Mouse (Mus musculus): ENCODE measurements at regions not wholly inside any gene's neighbourhood (a gene's known extent, or its start where the extent isn't known, plus 50 kb on each side); places are given as distances from the start of the nearest gene placed in this dataset.

DNA sequence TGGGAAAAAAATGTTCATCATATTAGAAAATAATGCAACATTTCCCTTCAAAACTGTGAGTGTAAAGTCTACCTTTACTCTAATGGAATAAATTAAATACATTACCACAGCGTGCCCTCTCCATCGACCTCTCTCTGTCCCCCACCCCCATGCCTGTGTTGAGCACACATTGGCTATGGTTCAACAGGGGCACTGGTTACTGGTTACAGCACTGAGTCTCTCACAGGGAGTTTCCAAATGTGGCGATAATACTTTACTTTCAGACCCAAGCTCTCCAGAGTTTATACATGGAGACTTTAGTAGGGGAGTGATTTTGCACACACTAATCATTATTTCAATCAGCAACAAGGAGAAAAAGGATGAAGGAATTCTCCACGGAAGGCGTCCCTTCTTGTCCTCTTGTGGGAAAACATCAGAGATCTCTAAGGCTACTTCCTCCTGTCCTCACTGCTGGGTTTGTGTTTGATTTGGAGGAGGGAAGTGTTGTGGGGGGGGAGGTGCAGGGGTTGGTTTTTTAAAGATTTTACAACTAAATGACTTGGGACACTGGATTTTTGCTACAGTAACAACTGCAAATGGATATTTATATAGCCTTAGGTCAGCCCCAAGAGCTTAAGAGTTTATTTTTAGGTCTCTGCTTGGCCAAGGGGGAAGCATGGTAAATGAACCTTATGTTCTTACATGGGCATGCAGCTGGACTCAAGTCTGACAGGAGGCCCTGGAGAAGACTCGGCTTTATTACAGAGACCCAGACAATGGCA, 85.6 kb upstream of the 4933415F23Rik start:
- Histone ChIP-seq H3K36me3 (ENCODE audit: control insufficient read depth, insufficient read depth, low read length, poor library complexity, severe bottlenecking) (no peaks in the 10 kb centered on the region), H3K4me1 (ENCODE audit: control insufficient read depth, insufficient read depth, low read length) (no peaks in the 10 kb centered on the region), H3K9me3 (replicated peaks; ENCODE audit: control insufficient read depth, insufficient read depth, low read length, poor library complexity, severe bottlenecking) (no peaks in the 10 kb centered on the region), H3K27me3 (ENCODE audit: control insufficient read depth, insufficient read depth, low read length, poor library complexity, severe bottlenecking) (no peaks in the 10 kb centered on the region; the same call in 1 of the 2 replicates), H3K9ac (ENCODE audit: low read depth, poor library complexity, severe bottlenecking) (no peak overlapping the region), H3K4me3 (ENCODE audit: low read depth, low read length) (no peak overlapping the region), H3K27ac (ENCODE audit: insufficient read depth, low read length) (no peak overlapping the region)
- no peak for TF ChIP-seq EP300 (IDR thresholded peaks at IDR 0.05; ENCODE audit: insufficient read depth, low read depth, low read length)
- no peak for TF ChIP-seq CTCF (IDR thresholded peaks at IDR 0.05; ENCODE audit: low read depth, low read length)
- no peak for TF ChIP-seq POLR2A (IDR thresholded peaks at IDR 0.05; ENCODE audit: insufficient read depth, low read length)

DNA sequence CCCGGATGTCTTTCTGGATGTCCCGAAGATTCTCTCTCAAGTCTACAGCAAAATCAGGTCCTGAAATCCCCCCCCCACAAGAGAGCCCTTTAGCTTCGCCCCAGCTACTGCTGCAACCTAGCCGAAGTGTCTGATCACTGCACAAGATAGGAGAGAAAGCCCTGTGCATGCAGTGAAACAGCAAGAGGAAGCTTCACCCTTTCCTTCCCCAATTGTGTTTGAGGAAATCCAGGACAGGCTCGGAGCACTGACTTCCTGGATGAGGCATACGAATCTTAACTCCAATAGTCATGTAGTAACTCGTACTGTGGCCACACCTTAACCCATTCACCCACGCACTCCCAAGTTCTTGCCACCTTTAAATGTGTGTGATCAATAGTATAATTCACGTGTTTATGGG, 82.7 kb upstream of the 4933415F23Rik start:
- Histone ChIP-seq H3K4me1 (ENCODE audit: control insufficient read depth, insufficient read depth, low read length) (no peaks in the 10 kb centered on the region), H3K9me3 (replicated peaks; ENCODE audit: control insufficient read depth, insufficient read depth, low read length, poor library complexity, severe bottlenecking) (no peaks in the 10 kb centered on the region), H3K9ac (ENCODE audit: low read depth, poor library complexity, severe bottlenecking) (no peak overlapping the region), H3K27me3 (ENCODE audit: control insufficient read depth, insufficient read depth, low read length, poor library complexity, severe bottlenecking) (no peaks in the 10 kb centered on the region; the same call in 1 of the 2 replicates), H3K36me3 (ENCODE audit: control insufficient read depth, insufficient read depth, low read length, poor library complexity, severe bottlenecking) (no peaks in the 10 kb centered on the region), H3K27ac (ENCODE audit: insufficient read depth, low read length) (no peak overlapping the region), H3K4me3 (ENCODE audit: low read depth, low read length) (no peak overlapping the region)
- TF ChIP-seq POLR2A (IDR thresholded peaks at IDR 0.05; ENCODE audit: insufficient read depth, low read length), result no peak
- TF ChIP-seq CTCF (IDR thresholded peaks at IDR 0.05; ENCODE audit: low read depth, low read length), result no peak
- TF ChIP-seq EP300 (IDR thresholded peaks at IDR 0.05; ENCODE audit: insufficient read depth, low read depth, low read length), result no peak

DNA sequence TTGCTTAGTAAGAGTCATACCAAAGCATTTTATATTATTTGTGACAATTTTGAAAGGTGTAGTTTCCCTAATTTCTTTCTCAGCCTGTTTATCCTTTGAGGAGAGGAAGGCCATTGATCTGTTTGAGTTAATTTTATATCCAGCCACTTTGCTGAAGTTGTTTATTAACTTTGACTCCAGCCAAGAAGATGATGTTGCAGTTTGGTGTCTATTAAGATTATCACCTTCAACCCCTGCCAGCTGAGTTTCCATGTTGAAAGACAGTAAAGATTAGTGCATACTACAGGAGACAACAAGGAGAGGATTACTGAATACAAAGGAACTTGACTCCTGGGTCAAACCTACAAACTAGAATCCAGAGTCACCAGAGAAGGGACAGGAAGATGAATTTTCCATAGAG, 80.5 kb upstream of the 4933415F23Rik start:
- H3K9ac ChIP-seq (ENCODE audit: low read depth, poor library complexity, severe bottlenecking), result no peak overlapping the region
- no peaks in the 10 kb centered on the region; the same call in 1 of the 2 replicates for H3K27me3 ChIP-seq (ENCODE audit: control insufficient read depth, insufficient read depth, low read length, poor library complexity, severe bottlenecking)
- no peaks in the 10 kb centered on the region for H3K9me3 ChIP-seq (replicated peaks; ENCODE audit: control insufficient read depth, insufficient read depth, low read length, poor library complexity, severe bottlenecking)
- H3K4me3 ChIP-seq (ENCODE audit: low read depth, low read length), result no peak overlapping the region
- H3K36me3 ChIP-seq (ENCODE audit: control insufficient read depth, insufficient read depth, low read length, poor library complexity, severe bottlenecking), result no peaks in the 10 kb centered on the region
- TF ChIP-seq CTCF (IDR thresholded peaks at IDR 0.05; ENCODE audit: low read depth, low read length) (no peak), EP300 (IDR thresholded peaks at IDR 0.05; ENCODE audit: insufficient read depth, low read depth, low read length) (no peak), POLR2A (IDR thresholded peaks at IDR 0.05; ENCODE audit: insufficient read depth, low read length) (no peak)
- H3K4me1 ChIP-seq (ENCODE audit: control insufficient read depth, insufficient read depth, low read length), result no peaks in the 10 kb centered on the region
- H3K27ac ChIP-seq (ENCODE audit: insufficient read depth, low read length), result no peak overlapping the region

DNA sequence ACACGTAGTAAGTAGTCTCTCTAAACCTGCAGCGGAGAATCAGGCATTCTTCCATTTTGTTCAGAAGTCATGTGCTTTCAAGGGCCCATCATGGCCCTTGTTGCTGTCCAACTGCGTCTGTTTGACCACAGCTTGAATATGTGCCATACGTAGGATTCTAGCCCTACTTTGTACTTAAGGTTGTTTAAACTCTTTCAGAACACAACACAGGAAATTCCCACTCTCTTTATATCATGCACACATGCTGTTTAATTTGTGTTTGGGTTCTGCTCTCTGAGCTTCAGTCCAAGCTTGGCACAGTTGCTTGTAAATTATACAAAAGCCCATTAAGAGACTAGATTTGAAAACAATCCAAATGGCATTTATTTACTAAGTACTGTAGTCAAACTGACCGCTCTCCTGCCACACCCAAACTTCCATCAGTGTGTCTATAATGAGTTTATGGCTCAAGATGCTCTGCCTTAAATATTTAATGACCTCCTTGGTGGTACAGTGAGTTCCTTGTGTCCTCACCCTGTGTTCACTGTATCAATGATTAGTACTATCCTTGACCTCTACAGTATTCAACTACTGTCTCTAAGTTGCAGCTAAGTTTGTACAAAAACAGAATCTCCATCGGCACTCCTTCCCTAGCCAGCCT, 76.4 kb upstream of the 4933415F23Rik start:
- no peak overlapping the region for H3K27ac ChIP-seq (ENCODE audit: insufficient read depth, low read length)
- no peaks in the 10 kb centered on the region for H3K4me1 ChIP-seq (ENCODE audit: control insufficient read depth, insufficient read depth, low read length)
- TF ChIP-seq CTCF (IDR thresholded peaks at IDR 0.05; ENCODE audit: low read depth, low read length) (no peak), EP300 (IDR thresholded peaks at IDR 0.05; ENCODE audit: insufficient read depth, low read depth, low read length) (no peak)

DNA sequence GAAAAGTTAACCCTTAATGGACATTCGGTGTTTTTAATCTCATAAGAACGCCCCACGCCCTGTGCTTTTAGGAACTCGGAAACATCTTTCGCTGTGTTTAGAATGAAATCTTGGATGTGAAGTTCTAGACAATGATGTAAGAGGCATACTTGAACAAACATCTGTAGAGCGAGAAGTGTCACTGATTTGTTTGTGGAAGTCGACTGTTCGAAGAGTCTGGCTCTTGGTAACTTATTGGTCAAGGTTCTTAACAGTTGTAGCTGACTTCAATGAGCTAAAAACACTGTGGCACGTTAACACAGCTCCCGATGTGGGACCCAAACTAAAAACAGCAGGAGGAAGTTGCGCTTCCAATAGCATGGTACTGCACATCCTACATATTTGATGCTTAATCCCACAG, 72.0 kb upstream of the 4933415F23Rik start:
- H3K9me3 ChIP-seq (replicated peaks; ENCODE audit: control insufficient read depth, insufficient read depth, low read length, poor library complexity, severe bottlenecking), result no peaks in the 10 kb centered on the region
- H3K4me3 ChIP-seq (ENCODE audit: low read depth, low read length), result no peak overlapping the region
- no peaks in the 10 kb centered on the region for H3K27me3 ChIP-seq (ENCODE audit: control insufficient read depth, insufficient read depth, low read length, poor library complexity, severe bottlenecking)
- H3K27ac ChIP-seq (ENCODE audit: insufficient read depth, low read length), result no peak overlapping the region
- no peaks in the 10 kb centered on the region for H3K4me1 ChIP-seq (ENCODE audit: control insufficient read depth, insufficient read depth, low read length)
- H3K36me3 ChIP-seq (ENCODE audit: control insufficient read depth, insufficient read depth, low read length, poor library complexity, severe bottlenecking), result no peaks in the 10 kb centered on the region
- H3K9ac ChIP-seq (ENCODE audit: low read depth, poor library complexity, severe bottlenecking), result no peak overlapping the region
- no peak for TF ChIP-seq EP300 (IDR thresholded peaks at IDR 0.05; ENCODE audit: insufficient read depth, low read depth, low read length)

More for the DNA sequence above, 76.4 kb upstream of the 4933415F23Rik start:
- Histone ChIP-seq H3K27me3 (ENCODE audit: control insufficient read depth, insufficient read depth, low read length, poor library complexity, severe bottlenecking) (no peaks in the 10 kb centered on the region), H3K36me3 (ENCODE audit: control insufficient read depth, insufficient read depth, low read length, poor library complexity, severe bottlenecking) (no peaks in the 10 kb centered on the region), H3K4me3 (ENCODE audit: low read depth, low read length) (no peak overlapping the region), H3K9ac (ENCODE audit: low read depth, poor library complexity, severe bottlenecking) (no peak overlapping the region), H3K9me3 (replicated peaks; ENCODE audit: control insufficient read depth, insufficient read depth, low read length, poor library complexity, severe bottlenecking) (no peaks in the 10 kb centered on the region)

DNA sequence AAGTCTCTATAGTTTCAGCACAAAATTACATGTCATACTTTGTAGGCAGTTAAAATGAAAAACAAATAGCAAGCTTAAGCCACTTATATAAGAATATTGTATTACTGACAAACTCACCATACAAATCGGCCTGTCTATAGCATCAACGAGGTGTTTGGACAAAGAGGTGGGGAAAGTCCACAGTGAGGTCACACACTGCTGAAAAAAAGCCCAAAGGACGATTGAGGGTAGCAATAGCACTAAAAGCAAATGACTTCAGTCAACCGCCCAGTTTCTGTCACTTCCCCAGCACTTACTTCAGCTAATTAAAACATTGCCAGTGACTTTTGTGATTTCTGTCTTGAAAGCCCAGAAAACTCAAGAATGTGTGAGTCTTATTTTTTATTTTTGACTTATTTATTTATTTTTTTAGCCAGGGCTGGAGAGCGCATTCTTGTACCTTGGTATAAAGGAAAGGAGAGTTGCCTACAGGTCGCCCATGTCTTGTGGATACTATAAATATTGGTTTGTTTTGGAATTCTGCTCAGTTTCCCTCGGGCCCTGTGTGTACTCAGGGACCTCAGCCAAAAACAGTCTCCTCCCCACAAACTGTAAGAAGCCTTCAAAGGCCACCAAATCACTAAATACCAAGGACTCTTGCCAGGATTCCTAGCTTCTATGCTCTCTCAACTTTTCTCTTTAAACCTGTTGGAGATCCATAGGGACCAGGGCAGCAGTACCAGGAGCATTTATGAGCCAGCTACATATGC, 71.2 kb upstream of the 4933415F23Rik start:
- Histone ChIP-seq H3K9me3 (replicated peaks; ENCODE audit: control insufficient read depth, insufficient read depth, low read length, poor library complexity, severe bottlenecking) (no peaks in the 10 kb centered on the region), H3K27ac (ENCODE audit: insufficient read depth, low read length) (no peak overlapping the region), H3K27me3 (ENCODE audit: control insufficient read depth, insufficient read depth, low read length, poor library complexity, severe bottlenecking) (no peaks in the 10 kb centered on the region), H3K4me3 (ENCODE audit: low read depth, low read length) (no peak overlapping the region), H3K9ac (ENCODE audit: low read depth, poor library complexity, severe bottlenecking) (no peak overlapping the region), H3K36me3 (ENCODE audit: control insufficient read depth, insufficient read depth, low read length, poor library complexity, severe bottlenecking) (no peaks in the 10 kb centered on the region), H3K4me1 (ENCODE audit: control insufficient read depth, insufficient read depth, low read length) (no peaks in the 10 kb centered on the region)
- TF ChIP-seq CTCF (IDR thresholded peaks at IDR 0.05; ENCODE audit: low read depth, low read length), result no peak
- no peak for TF ChIP-seq POLR2A (IDR thresholded peaks at IDR 0.05; ENCODE audit: insufficient read depth, low read length)
- no peak for TF ChIP-seq EP300 (IDR thresholded peaks at IDR 0.05; ENCODE audit: insufficient read depth, low read depth, low read length)
